Mouse (Mus musculus) testis, adult 2 months (tissue): ENCODE measurements around the gene Runx2. TPM values are rescaled to one million over a fixed set of nuclear protein-coding genes. Genes with fewer than 3 reads are reported as not detected.

ENCODE experiments used
- H3K27ac ChIP-seq: fragments of 200-500 bp; 2 replicates; pipeline ENCODE4 v1.5.1; 2012; ENCODE audit warnings: low read depth, low read length; ENCODE audit not compliant: control insufficient read depth, insufficient read depth
- H3K27me3 ChIP-seq: fragments of 200-500 bp; 2 replicates; pipeline ENCODE4 v1.6.1; 2012; ENCODE audit warnings: mild to moderate bottlenecking, low read length, moderate library complexity; ENCODE audit not compliant: control insufficient read depth, insufficient read depth
- H3K36me3 ChIP-seq: fragments of 200-500 bp; 2 replicates; pipeline ENCODE4 v1.6.1; 2012; ENCODE audit warnings: mild to moderate bottlenecking, low read length; ENCODE audit not compliant: control insufficient read depth, insufficient read depth
- H3K4me1 ChIP-seq: fragments of 200-500 bp; 2 replicates; pipeline ENCODE4 v1.6.1; 2012; ENCODE audit warnings: low read length; ENCODE audit not compliant: control insufficient read depth, insufficient read depth
- H3K4me3 ChIP-seq: fragments of 200-500 bp; 2 replicates; pipeline ENCODE4 v1.5.1; 2012; ENCODE audit warnings: low read depth, mild to moderate bottlenecking, low read length, moderate library complexity, mixed read lengths; ENCODE audit not compliant: control insufficient read depth
- CTCF ChIP-seq: fragments of 200-500 bp; IDR thresholded peaks from 2 replicates; pipeline ENCODE4 v1.5.1; 2012; ENCODE audit warnings: low read depth, mild to moderate bottlenecking, inconsistent platforms, low read length, moderate library complexity; ENCODE audit not compliant: control insufficient read depth, insufficient read depth, insufficient replicate concordance
- POLR2A ChIP-seq: fragments of 200-500 bp; IDR thresholded peaks from 2 replicates; pipeline ENCODE4 v1.6.1; 2012; ENCODE audit warnings: low read depth, mild to moderate bottlenecking, inconsistent platforms, low read length, moderate library complexity; ENCODE audit not compliant: control insufficient read depth
- polyA plus RNA-seq: library from polyadenylated mRNA; depleted of rRNA; stranded (reverse); fragments of >200 nt; gene quantifications from 2 replicates; pipeline ENCODE4 v1.2.3, GENCODE M21; 2012

Runx2 gene
- polyA plus RNA-seq, 1 experiment = 10.4 TPM

GRCm38 (mm10) chr17:44632941-44633340 lies 181.7 kb downstream of the Runx2 start:
- Histone ChIP-seq H3K4me1 (no peaks in the 10 kb centered on the region), H3K4me3 (no peak overlapping the region), H3K27me3 (no peaks in the 10 kb centered on the region), H3K27ac (no peak overlapping the region), H3K36me3 (no peaks in the 10 kb centered on the region)
- TF ChIP-seq CTCF (no peak), POLR2A (no peak)

GRCm38 (mm10) chr17:44632292-44632691 lies 182.3 kb downstream of the Runx2 start:
- H3K27me3 ChIP-seq = no peaks in the 10 kb centered on the region
- TF ChIP-seq CTCF (no peak), POLR2A (no peak)

GRCm38 (mm10) chr17:44631577-44631976 lies 183.0 kb downstream of the Runx2 start:
- H3K36me3 ChIP-seq = no peaks in the 10 kb centered on the region
- H3K27me3 ChIP-seq = no peaks in the 10 kb centered on the region
- no peak overlapping the region for H3K27ac ChIP-seq
- no peak for TF ChIP-seq CTCF
- TF ChIP-seq POLR2A = no peak
- no peak overlapping the region for H3K4me3 ChIP-seq
- H3K4me1 ChIP-seq = no peaks in the 10 kb centered on the region

More at GRCm38 (mm10) chr17:44632292-44632691, 182.3 kb downstream of the Runx2 start:
- Histone ChIP-seq H3K4me1 (no peaks in the 10 kb centered on the region), H3K4me3 (no peak overlapping the region), H3K36me3 (no peaks in the 10 kb centered on the region), H3K27ac (no peak overlapping the region)

GRCm38 (mm10) chr17:44627317-44627716 lies 187.3 kb downstream of the Runx2 start:
- Histone ChIP-seq H3K27me3 (no peaks in the 10 kb centered on the region), H3K27ac (no peak overlapping the region), H3K4me3 (no peak overlapping the region), H3K4me1 (no peaks in the 10 kb centered on the region), H3K36me3 (no peaks in the 10 kb centered on the region)
- TF ChIP-seq CTCF (no peak), POLR2A (no peak)

- TF ChIP-seq POLR2A (no peak), CTCF (no peak)
- no peak overlapping the region for H3K27ac ChIP-seq
- H3K4me3 ChIP-seq = no peak overlapping the region
- H3K36me3 ChIP-seq = no peaks in the 10 kb centered on the region
- H3K4me1 ChIP-seq = no peaks in the 10 kb centered on the region
- no peaks in the 10 kb centered on the region for H3K27me3 ChIP-seq
Observed at GRCm38 (mm10) chr17:44623707-44624106, 190.9 kb downstream of the Runx2 start.

- Histone ChIP-seq H3K4me3 (no peak overlapping the region), H3K36me3 (no peaks in the 10 kb centered on the region), H3K4me1 (no peaks in the 10 kb centered on the region), H3K27me3 (no peaks in the 10 kb centered on the region), H3K27ac (no peak overlapping the region)
- TF ChIP-seq CTCF = no peak
Observed at GRCm38 (mm10) chr17:44623271-44623670, 191.3 kb downstream of the Runx2 start.

GRCm38 (mm10) chr17:44620456-44620855 lies 194.1 kb downstream of the Runx2 start:
- TF ChIP-seq CTCF = no peak
- no peak for TF ChIP-seq POLR2A
- Histone ChIP-seq H3K27ac (no peak overlapping the region), H3K4me3 (no peak overlapping the region), H3K4me1 (no peaks in the 10 kb centered on the region), H3K27me3 (no peaks in the 10 kb centered on the region), H3K36me3 (no peaks in the 10 kb centered on the region)

- TF ChIP-seq CTCF (no peak), POLR2A (no peak)
- Histone ChIP-seq H3K36me3 (no peaks in the 10 kb centered on the region), H3K4me1 (no peaks in the 10 kb centered on the region), H3K27me3 (no peaks in the 10 kb centered on the region), H3K27ac (no peak overlapping the region), H3K4me3 (no peak overlapping the region)
Observed at GRCm38 (mm10) chr17:44618691-44619090, 195.9 kb downstream of the Runx2 start.
